14 mouse cellular contexts compared by ENCODE assay signal in genomic region chr7:81133416-81133815, GRCm38 (mm10). TPM values are rescaled to one million over a fixed set of nuclear protein-coding genes. Genes with fewer than 3 reads are reported as not detected.
DNase-seq lines count a peak whose midpoint lies in the region; ATAC-seq lines count a peak whose summit lies in the region.
"Had no signal": no experiment of that assay in that cellular context is flagged by ENCODE, and none has a peak within 500 bp of the region (broad histone marks: within the 10 kb centered on the region; RNA-seq: fewer than 3 reads in every experiment).

No protein-coding gene starts in this region.

- H3K9ac ChIP-seq in kidney, embryonic 15.5 days: no peak overlapping the region
- H3K9ac ChIP-seq in heart, embryonic 11.5 days (ENCODE audit: low read depth, low read length): no peak overlapping the region
- H3K9ac ChIP-seq in limb, embryonic 13.5 days: no peak overlapping the region

- H3K4me1 ChIP-seq in kidney, embryonic 15.5 days: peaks cover 41% of the 10 kb centered on the region
- H3K4me1 ChIP-seq in embryonic facial prominence, embryonic 10.5 days: peaks cover 52% of the 10 kb centered on the region
- peaks cover 22% of the 10 kb centered on the region for H3K4me1 ChIP-seq in heart, embryonic 11.5 days (ENCODE audit: control insufficient read depth, insufficient read depth, low read length)
- H3K4me1 ChIP-seq in limb, embryonic 13.5 days: peaks cover 38% of the 10 kb centered on the region

- H3K36me3 ChIP-seq in kidney, embryonic 15.5 days: no peaks in the 10 kb centered on the region
- H3K36me3 ChIP-seq in embryonic facial prominence, embryonic 10.5 days (replicated peaks): no peaks in the 10 kb centered on the region
- H3K36me3 ChIP-seq in heart, embryonic 11.5 days (ENCODE audit: control insufficient read depth, insufficient read depth, low read length): no peaks in the 10 kb centered on the region
- H3K36me3 ChIP-seq in limb, embryonic 13.5 days: no peaks in the 10 kb centered on the region

- no peak overlapping the region for H3K4me2 ChIP-seq in kidney, embryonic 15.5 days
- no peak overlapping the region for H3K4me2 ChIP-seq in heart, embryonic 11.5 days
- H3K4me2 ChIP-seq in limb, embryonic 13.5 days (replicated peaks): no peak overlapping the region

- no peaks in the 10 kb centered on the region for H3K9me3 ChIP-seq in kidney, embryonic 15.5 days (replicated peaks)
- 0 out of 2 replicates have a peak, but pooled peaks cover under 1% of the 10 kb centered on the region for H3K9me3 ChIP-seq in embryonic facial prominence, embryonic 10.5 days
- no peaks in the 10 kb centered on the region for H3K9me3 ChIP-seq in heart, embryonic 11.5 days (replicated peaks; ENCODE audit: control insufficient read depth, low read length)
- H3K9me3 ChIP-seq in limb, embryonic 13.5 days: no peaks in the 10 kb centered on the region

- WGBS in kidney, embryonic 15.5 days: 49% methylated on average over 6 of the region's 6 CpGs
- WGBS in embryonic facial prominence, embryonic 10.5 days: 64% methylated on average over 6 of the region's 6 CpGs
- 67% methylated on average over 6 of the region's 6 CpGs for WGBS in heart, embryonic 11.5 days (ENCODE audit: insufficient replicate concordance)
- 82% methylated on average over 6 of the region's 6 CpGs for WGBS in limb, embryonic 13.5 days

- H3K27ac ChIP-seq in kidney, embryonic 15.5 days: peak overlapping the region; percentile 52
- peak overlapping the region; percentile 57 for H3K27ac ChIP-seq in embryonic facial prominence, embryonic 10.5 days (replicated peaks)
- H3K27ac ChIP-seq in heart, embryonic 11.5 days (ENCODE audit: low read depth, low read length): peak overlapping the region; percentile 29; the same call in 1 of the 2 replicates
- 0 out of 2 replicates have a peak overlapping the region, but pooled peaks have one; percentile 78 for H3K27ac ChIP-seq in limb, embryonic 13.5 days
- H3K27ac ChIP-seq: left cerebral cortex, adult 2 months had no signal

- DNase-seq in kidney, postnatal 36 days: no peak
- DNase-seq in embryonic facial prominence, embryonic 10.5 days (ENCODE audit: low spot score): no peak
- DNase-seq in urinary bladder, postnatal 10 days (ENCODE audit: low spot score): no peak
- DNase-seq in layer of hippocampus, adult 18-20 months (ENCODE audit: low spot score in 2 of 2): no peak
- DNase-seq: cerebellum, adult 11-12 months; thymus, adult 2 months had no signal

- no peak for ATAC-seq in kidney, embryonic 15.5 days (replicated peaks; ENCODE audit: low FRiP score)
- ATAC-seq in heart, embryonic 11.5 days (replicated peaks; ENCODE audit: insufficient number of reproducible peaks, low FRiP score, low TSS enrichment): no peak
- no peak for ATAC-seq in limb, embryonic 13.5 days (ENCODE audit: low FRiP score, low read depth)
- ATAC-seq: activated CD4-positive, CD25-positive, alpha-beta regulatory T cell, adult 4 months; CD4-positive, CD25-positive, alpha-beta regulatory T cell, adult 4 months had no signal

- H3K4me3 ChIP-seq in kidney, embryonic 15.5 days (replicated peaks): no peak overlapping the region
- H3K4me3 ChIP-seq in embryonic facial prominence, embryonic 10.5 days: no peak overlapping the region
- no peak overlapping the region for H3K4me3 ChIP-seq in heart, embryonic 11.5 days (ENCODE audit: low read depth, low read length)
- H3K4me3 ChIP-seq in limb, embryonic 13.5 days: no peak overlapping the region
- H3K4me3 ChIP-seq: left cerebral cortex, adult 2 months had no signal

- H3K27me3 ChIP-seq in kidney, embryonic 15.5 days: no peaks in the 10 kb centered on the region
- H3K27me3 ChIP-seq in embryonic facial prominence, embryonic 10.5 days (replicated peaks; ENCODE audit: low read depth, poor library complexity, severe bottlenecking): no peaks in the 10 kb centered on the region
- H3K27me3 ChIP-seq in heart, embryonic 11.5 days (ENCODE audit: control insufficient read depth, insufficient read depth, low read length): no peaks in the 10 kb centered on the region
- H3K27me3 ChIP-seq in limb, embryonic 13.5 days: no peaks in the 10 kb centered on the region

RNA-seq across cellular contexts. Expression of gene Slc28a1, which starts 18.8 kb away (rescaled TPM):
- polyA plus RNA-seq in kidney, embryonic 15.5 days (2015; fragmentation: Nextera tagmentation; extraction: Ambion mirVana): 0.13 and 0.49 TPM in 2 replicates
- 0.05 TPM in 1 of 2 replicates, not detected in the other for polyA plus RNA-seq in embryonic facial prominence, embryonic 10.5 days (2016; fragmentation: Nextera tagmentation; extraction: Ambion mirVana)
- 0.07 and 0.14 TPM in 2 replicates for polyA plus RNA-seq in heart, embryonic 11.5 days (2014; fragmentation: Nextera tagmentation; extraction: Ambion mirVana)
- polyA plus RNA-seq in limb, embryonic 13.5 days (2015; fragmentation: Nextera tagmentation; extraction: Ambion mirVana): 0.06 and 0.13 TPM in 2 replicates
- total RNA-seq in layer of hippocampus, adult 18-20 months (2021): under 1 TPM in 1 of 2 experiments, not detected in 1; 0.10 TPM
- total RNA-seq: common myeloid progenitor, adult 5-6 weeks; granulocyte monocyte progenitor cell, adult 5-6 weeks had no signal
- polyA plus RNA-seq: activated CD4-positive, CD25-positive, alpha-beta regulatory T cell, adult 4 months; CD4-positive, CD25-positive, alpha-beta regulatory T cell, adult 4 months had no signal
